Mouse (Mus musculus) olfactory bulb, adult 2 months (tissue): ENCODE data around the gene Gm4924.

Experiments used
- CTCF ChIP-seq: fragments of 200-500 bp; IDR thresholded peaks from 2 replicates; pipeline ENCODE4 v1.5.1; 2012; ENCODE audit warnings: low read depth, mild to moderate bottlenecking, low read length, moderate library complexity; ENCODE audit not compliant: insufficient read depth
- POLR2A ChIP-seq: fragments of 200-500 bp; IDR thresholded peaks from 2 replicates; pipeline ENCODE4 v1.6.1; 2012; ENCODE audit warnings: mild to moderate bottlenecking, low read depth, low read length, moderate library complexity; ENCODE audit not compliant: insufficient read depth

DNA sequence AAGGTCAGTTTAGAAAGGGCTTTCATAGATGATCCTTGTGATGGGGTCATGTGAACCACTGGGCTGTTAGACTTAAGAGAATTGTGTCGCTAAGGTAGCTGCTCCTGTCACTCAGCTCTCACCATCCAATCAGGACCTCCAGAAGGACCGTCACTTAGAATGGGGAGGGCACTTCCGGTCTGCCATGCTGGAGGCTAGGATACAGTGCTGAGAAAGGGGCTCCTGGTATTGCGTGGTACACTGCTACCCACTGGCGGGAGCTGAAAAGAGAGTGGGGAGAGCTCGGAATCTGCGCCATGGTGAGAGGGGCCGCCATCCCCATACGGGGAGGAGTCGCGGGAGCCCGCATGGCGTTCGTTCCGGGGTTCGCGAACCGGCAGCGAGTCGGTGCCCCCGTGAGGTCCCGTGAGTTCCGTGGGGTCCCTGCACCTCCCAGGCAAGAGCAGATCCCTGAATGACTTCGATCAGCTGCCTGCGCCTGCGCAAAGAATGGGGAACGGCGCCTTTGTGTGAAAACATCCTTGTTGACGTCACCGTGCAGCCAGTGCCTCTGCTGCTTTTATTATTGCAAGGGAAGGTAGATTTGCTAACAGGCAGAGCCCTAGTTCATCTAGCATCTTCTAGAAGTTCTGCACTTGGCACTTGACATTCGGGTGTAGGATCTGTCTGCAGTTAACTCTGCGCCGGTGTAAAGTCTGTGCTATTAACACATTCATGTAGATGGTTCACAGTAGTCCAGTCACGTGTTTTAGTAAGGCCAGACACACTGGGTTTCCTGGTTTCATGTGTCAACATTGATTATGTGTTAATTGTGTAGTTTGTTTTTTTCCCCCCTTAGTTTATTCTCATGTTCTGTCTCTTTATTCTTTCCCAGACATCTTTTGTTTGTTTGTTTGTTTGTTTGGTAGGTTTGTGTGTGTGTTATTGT, at the start of gene Gm4924:
- TF ChIP-seq CTCF (no peak), POLR2A (peak; percentile 62)
